Mouse (Mus musculus) hindbrain, embryonic 11.5 days (tissue): ENCODE measurements at regions not wholly inside any gene's neighbourhood (a gene's known extent, or its start where the extent isn't known, plus 50 kb on each side); places are given as distances from the start of the nearest gene placed in this dataset.

ENCODE experiments used
- ATAC-seq: fragments of 200-750 bp; cut with Nextera tagmentation; 2 replicates; pipeline ENCODE4 v1.8.0; 2017; ENCODE audit warnings: mild to moderate bottlenecking, moderate TSS enrichment, moderate library complexity; ENCODE audit not compliant: low FRiP score
- DNase-seq: peaks from one replicate; pipeline ENCODE4 v3.0.0-alpha.2; 2015; ENCODE audit warnings: low spot score
- H3K27ac ChIP-seq: fragments of 300-500 bp; sonication (generic); 2 replicates; pipeline ENCODE4 v1.5.1; 2014; ENCODE audit warnings: mild to moderate bottlenecking, low read depth, low read length
- H3K27me3 ChIP-seq: fragments of 300-500 bp; sonication (generic); 2 replicates; pipeline ENCODE4 v1.6.1; 2014; ENCODE audit warnings: mild to moderate bottlenecking, low read length, moderate library complexity, mixed read lengths; ENCODE audit not compliant: control insufficient read depth, insufficient read depth
- H3K36me3 ChIP-seq: fragments of 300-500 bp; sonication (generic); 2 replicates; pipeline ENCODE4 v1.6.1; 2014; ENCODE audit warnings: mild to moderate bottlenecking, low read length, moderate library complexity, mixed read lengths; ENCODE audit not compliant: control insufficient read depth, insufficient read depth
- H3K4me1 ChIP-seq: fragments of 300-500 bp; sonication (generic); replicated peaks from 2 replicates; pipeline ENCODE4 v1.6.1; 2014; ENCODE audit warnings: low read length, mixed read lengths; ENCODE audit not compliant: control insufficient read depth, insufficient read depth
- H3K4me2 ChIP-seq: fragments of 300-500 bp; sonication (generic); replicated peaks from 2 replicates; pipeline ENCODE4 v1.6.1; 2014; ENCODE audit warnings: mild to moderate bottlenecking, low read depth, low read length
- H3K4me3 ChIP-seq: fragments of 300-500 bp; sonication (generic); 2 replicates; pipeline ENCODE4 v1.5.1; 2014; ENCODE audit warnings: low read depth, low read length
- H3K9ac ChIP-seq: fragments of 300-500 bp; sonication (generic); 2 replicates; pipeline ENCODE4 v1.6.1; 2014; ENCODE audit warnings: low read depth, low read length
- H3K9me3 ChIP-seq: fragments of 300-500 bp; sonication (generic); 2 replicates; pipeline ENCODE4 v1.6.1; 2016; ENCODE audit warnings: low read length; ENCODE audit not compliant: control insufficient read depth
- WGBS: fragments of 180-500 bp; shearing (Covaris S2); extraction: QIAGEN DNeasy Blood & Tissue Kit; methylation state at CpG from one replicate; pipeline ENCODE4 v1.1.7; 2014; 5-methylcytosine and 5-hydroxymethylcytosine counted together

- Histone ChIP-seq H3K27ac (no peak overlapping the region), H3K36me3 (no peaks in the 10 kb centered on the region), H3K27me3 (no peaks in the 10 kb centered on the region), H3K9me3 (no peaks in the 10 kb centered on the region), H3K4me2 (no peak overlapping the region), H3K4me3 (no peak overlapping the region), H3K4me1 (no peaks in the 10 kb centered on the region), H3K9ac (no peak overlapping the region)
- ATAC-seq (no peak), DNase-seq (no peak)
- 88% methylated on average over 1 of the region's 1 CpGs for WGBS
Observed at GRCm38 (mm10) chr9:30697533-30697932, 224.7 kb downstream of the Adamts15 start.

GRCm38 (mm10) chr9:30668095-30668494 lies 241.2 kb downstream of the Snx19 start:
- Histone ChIP-seq H3K4me2 (no peak overlapping the region), H3K27ac (no peak overlapping the region), H3K4me3 (no peak overlapping the region), H3K36me3 (no peaks in the 10 kb centered on the region), H3K4me1 (no peaks in the 10 kb centered on the region), H3K9me3 (0 out of 2 replicates have a peak, but pooled peaks cover 4% of the 10 kb centered on the region), H3K27me3 (no peaks in the 10 kb centered on the region), H3K9ac (no peak overlapping the region)
- ATAC-seq (no peak), DNase-seq (no peak)

GRCm38 (mm10) chr9:30662456-30662855 lies 235.5 kb downstream of the Snx19 start:
- no peaks in the 10 kb centered on the region for H3K36me3 ChIP-seq
- H3K4me1 ChIP-seq: no peaks in the 10 kb centered on the region
- DNase-seq (no peak), ATAC-seq (no peak)
- H3K4me2 ChIP-seq: no peak overlapping the region
- WGBS: 92% methylated on average over 6 of the region's 6 CpGs
- no peak overlapping the region for H3K27ac ChIP-seq
- no peak overlapping the region for H3K9ac ChIP-seq
- no peaks in the 10 kb centered on the region for H3K27me3 ChIP-seq
- H3K4me3 ChIP-seq: no peak overlapping the region
- H3K9me3 ChIP-seq: 0 out of 2 replicates have a peak, but pooled peaks cover 4% of the 10 kb centered on the region

GRCm38 (mm10) chr9:30653961-30654360 lies 227.1 kb downstream of the Snx19 start:
- Histone ChIP-seq H3K9ac (no peak overlapping the region), H3K4me3 (no peak overlapping the region), H3K4me2 (no peak overlapping the region), H3K27me3 (no peaks in the 10 kb centered on the region), H3K27ac (no peak overlapping the region), H3K4me1 (no peaks in the 10 kb centered on the region), H3K36me3 (no peaks in the 10 kb centered on the region), H3K9me3 (no peaks in the 10 kb centered on the region)
- WGBS: 89% methylated on average over 5 of the region's 5 CpGs
- ATAC-seq (no peak), DNase-seq (no peak)

- Histone ChIP-seq H3K9ac (no peak overlapping the region), H3K9me3 (no peaks in the 10 kb centered on the region), H3K4me1 (no peaks in the 10 kb centered on the region), H3K4me2 (no peak overlapping the region), H3K36me3 (no peaks in the 10 kb centered on the region), H3K27me3 (no peaks in the 10 kb centered on the region), H3K4me3 (no peak overlapping the region), H3K27ac (no peak overlapping the region)
- DNase-seq (no peak), ATAC-seq (no peak)
- WGBS: 94% methylated on average over 3 of the region's 3 CpGs
Observed at GRCm38 (mm10) chr9:30653210-30653609, 226.3 kb downstream of the Snx19 start.

- Histone ChIP-seq H3K4me3 (no peak overlapping the region), H3K9me3 (no peaks in the 10 kb centered on the region), H3K4me2 (no peak overlapping the region), H3K9ac (no peak overlapping the region), H3K27me3 (no peaks in the 10 kb centered on the region), H3K27ac (no peak overlapping the region), H3K4me1 (no peaks in the 10 kb centered on the region), H3K36me3 (no peaks in the 10 kb centered on the region)
- DNase-seq (no peak), ATAC-seq (no peak)
- WGBS: 73% methylated on average over 13 of the region's 13 CpGs
Observed at GRCm38 (mm10) chr9:30649392-30650054, 222.6 kb downstream of the Snx19 start.

GRCm38 (mm10) chr9:30633741-30634470 lies 207.0 kb downstream of the Snx19 start:
- 48% methylated on average over 10 of the region's 10 CpGs for WGBS
- DNase-seq (no peak), ATAC-seq (no peak)
- no peaks in the 10 kb centered on the region for H3K27me3 ChIP-seq
- H3K9me3 ChIP-seq: no peaks in the 10 kb centered on the region
- no peaks in the 10 kb centered on the region for H3K36me3 ChIP-seq
- no peak overlapping the region for H3K4me2 ChIP-seq
- H3K4me1 ChIP-seq: no peaks in the 10 kb centered on the region
- no peak overlapping the region for H3K4me3 ChIP-seq
- H3K27ac ChIP-seq: no peak overlapping the region
- H3K9ac ChIP-seq: no peak overlapping the region

- Histone ChIP-seq H3K4me2 (no peak overlapping the region), H3K9ac (no peak overlapping the region), H3K27ac (no peak overlapping the region), H3K4me3 (no peak overlapping the region), H3K27me3 (no peaks in the 10 kb centered on the region), H3K4me1 (no peaks in the 10 kb centered on the region), H3K36me3 (no peaks in the 10 kb centered on the region), H3K9me3 (no peaks in the 10 kb centered on the region)
- 51% methylated on average over 6 of the region's 6 CpGs for WGBS
- DNase-seq (peak; percentile 23), ATAC-seq (no peak)
Observed at GRCm38 (mm10) chr9:30632164-30633146, 205.5 kb downstream of the Snx19 start.
